Mouse (Mus musculus): ENCODE measurements around the gene Ralgps1.

Gene Ralgps1

GRCm38 (mm10) chr2:33370777-33371647 lies at the start of gene Ralgps1:
Gene Ralgps1, minus strand, starts transcription at chr2:33371486.
- peak; percentile 98 for DNase-seq (ENCODE audit: low spot score)

GRCm38 (mm10) chr2:33417454-33417853 lies 46.2 kb upstream of the Ralgps1 start:
- DNase-seq (ENCODE audit: low spot score) = no peak

GRCm38 (mm10) chr2:33414019-33414418 lies 42.7 kb upstream of the Ralgps1 start:
- DNase-seq (ENCODE audit: low spot score) = no peak

DNA sequence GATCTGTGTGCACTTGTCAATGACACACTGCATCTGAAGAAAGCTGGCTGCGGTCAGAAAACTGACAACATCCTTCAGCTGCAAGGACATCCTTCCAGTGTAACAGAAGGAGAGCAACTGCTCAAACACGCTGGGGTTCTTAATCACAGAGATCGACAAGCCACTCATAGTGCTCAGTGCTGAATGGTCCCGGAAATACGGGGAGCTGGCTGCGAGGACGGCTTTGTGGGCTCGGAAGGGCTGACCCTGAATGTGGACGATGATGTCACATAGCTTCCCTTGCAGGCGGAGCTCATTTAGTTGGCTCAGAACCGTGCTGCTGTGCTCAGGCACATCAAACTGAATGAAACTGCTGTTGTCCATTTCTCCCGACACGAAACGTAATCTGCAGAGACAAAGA lies 40.8 kb upstream of the Ralgps1 start:
- no peak for DNase-seq (ENCODE audit: low spot score)

GRCm38 (mm10) chr2:33403511-33404003 lies 32.3 kb upstream of the Ralgps1 start:
- DNase-seq (ENCODE audit: low spot score) = peak; percentile 51

DNA sequence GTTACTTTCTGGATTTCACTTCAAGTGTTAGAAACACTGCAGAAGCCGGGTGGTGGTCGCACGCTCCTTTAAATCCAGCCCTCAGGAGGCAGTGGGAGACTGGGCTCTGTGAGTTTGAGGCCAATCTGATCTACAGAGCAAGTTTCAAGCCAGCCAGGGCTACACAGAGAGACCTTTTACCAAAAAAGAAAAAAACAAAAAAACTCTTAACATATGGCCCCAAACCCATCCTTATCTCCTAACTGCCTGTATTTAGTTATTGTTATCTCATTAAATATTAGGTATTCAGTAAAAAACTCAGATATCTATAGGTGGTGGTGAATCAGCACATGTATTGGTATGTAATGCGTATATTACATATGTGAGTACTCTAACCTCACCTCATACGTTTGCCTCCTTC lies 31.4 kb upstream of the Ralgps1 start:
- no peak for DNase-seq (ENCODE audit: low spot score)

DNA sequence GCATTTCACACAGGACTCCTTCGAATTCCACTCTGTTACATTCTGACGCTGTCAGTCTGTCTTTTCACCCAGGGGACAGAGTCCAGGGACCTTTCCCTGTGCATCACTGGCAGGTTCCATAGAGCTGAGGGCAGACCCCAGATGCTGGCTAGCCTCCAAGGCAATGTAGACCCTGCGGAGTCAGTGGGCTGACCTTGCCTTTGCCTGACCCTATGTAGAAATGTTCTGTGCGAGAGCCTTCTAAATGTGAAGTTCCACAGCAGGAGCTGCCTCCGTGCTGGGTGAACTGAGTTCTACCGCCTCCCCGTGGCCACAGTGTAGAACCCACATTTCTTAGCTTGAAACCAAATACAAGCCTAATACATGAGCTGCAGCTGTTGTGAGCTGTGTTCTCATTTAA lies 30.9 kb upstream of the Ralgps1 start:
- peak; percentile 64 for DNase-seq (ENCODE audit: low spot score)

DNA sequence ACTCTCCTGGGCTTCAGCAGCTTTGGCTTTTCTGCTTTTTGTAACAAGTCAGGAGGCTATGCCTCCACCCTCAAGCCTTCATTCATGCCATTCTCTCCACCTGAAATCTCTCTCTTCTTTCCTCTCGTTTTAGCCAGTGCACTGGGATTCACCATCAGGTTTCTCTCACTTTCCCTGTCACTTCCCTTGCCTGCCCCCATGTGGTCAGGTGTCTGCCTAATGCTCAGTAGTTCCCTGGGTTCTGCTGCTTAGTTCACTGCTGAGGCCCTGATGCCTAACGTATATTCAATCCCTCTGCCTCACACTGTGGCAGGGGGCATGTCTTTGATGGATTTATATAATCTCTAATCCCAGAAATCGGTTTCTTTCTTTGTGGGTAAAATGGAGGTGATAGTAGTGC lies 29.9 kb upstream of the Ralgps1 start:
- DNase-seq (ENCODE audit: low spot score) = no peak

DNA sequence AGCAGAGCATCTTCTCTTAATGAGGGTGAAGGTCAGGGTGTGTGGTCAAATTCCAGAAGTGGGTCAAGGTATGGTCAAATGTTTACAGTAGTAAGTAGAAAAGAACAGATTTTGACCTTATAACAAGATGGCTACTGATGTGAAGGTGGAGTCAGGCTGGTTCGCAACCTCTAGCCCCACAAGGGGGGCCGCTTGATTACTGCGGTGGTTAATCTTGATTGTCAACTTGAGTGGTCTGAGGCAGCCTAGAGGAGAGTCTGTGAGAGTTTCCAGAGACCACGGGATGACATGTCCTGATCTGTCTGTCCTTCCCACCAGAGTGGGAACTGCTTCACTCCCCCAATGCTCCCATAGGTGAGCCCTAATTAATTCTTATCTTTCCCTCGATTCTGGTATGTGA lies 29.3 kb upstream of the Ralgps1 start:
- no peak for DNase-seq (ENCODE audit: low spot score)

DNA sequence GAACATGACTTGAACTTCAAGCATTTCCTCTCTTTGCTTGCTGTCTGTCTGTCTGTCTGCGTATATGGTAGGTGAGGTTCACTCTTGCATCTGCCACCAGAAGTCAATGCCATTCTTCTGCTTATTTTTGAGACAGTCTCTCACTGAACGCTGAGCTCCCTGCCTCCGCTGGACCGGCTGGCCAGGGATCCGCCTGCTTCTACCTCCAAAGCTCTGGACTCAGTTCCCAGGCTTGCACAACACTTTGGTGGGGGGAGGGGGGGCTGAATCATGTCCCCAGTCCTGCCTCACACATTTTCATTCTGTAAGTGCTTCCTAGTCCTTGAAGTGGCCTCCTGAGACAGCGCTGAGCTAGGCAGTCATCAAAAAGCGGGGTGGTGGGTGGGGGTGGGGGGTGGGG lies 27.8 kb upstream of the Ralgps1 start:
- DNase-seq (ENCODE audit: low spot score) = no peak

DNA sequence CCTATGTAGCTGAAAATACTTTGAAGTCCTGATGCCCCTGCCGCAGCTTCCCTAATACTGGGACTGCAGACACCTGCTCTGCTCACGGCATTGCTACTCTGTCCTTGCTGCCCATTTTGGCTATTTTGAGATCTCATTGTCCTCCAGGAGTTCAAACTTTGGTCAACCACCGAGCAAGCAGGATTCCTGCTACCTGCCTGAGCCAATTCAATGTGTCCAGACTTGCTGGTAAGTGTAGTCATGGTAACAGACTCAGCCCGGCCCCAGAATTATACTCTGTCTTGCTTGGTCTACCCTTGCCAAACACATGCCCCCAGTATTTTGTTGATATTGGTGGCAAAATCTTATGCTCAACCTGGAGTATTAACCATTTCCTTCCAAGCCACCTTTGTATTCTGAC lies 25.8 kb upstream of the Ralgps1 start:
- no peak for DNase-seq (ENCODE audit: low spot score)

GRCm38 (mm10) chr2:33395053-33395452 lies 23.8 kb upstream of the Ralgps1 start:
- DNase-seq (ENCODE audit: low spot score) = no peak

DNA sequence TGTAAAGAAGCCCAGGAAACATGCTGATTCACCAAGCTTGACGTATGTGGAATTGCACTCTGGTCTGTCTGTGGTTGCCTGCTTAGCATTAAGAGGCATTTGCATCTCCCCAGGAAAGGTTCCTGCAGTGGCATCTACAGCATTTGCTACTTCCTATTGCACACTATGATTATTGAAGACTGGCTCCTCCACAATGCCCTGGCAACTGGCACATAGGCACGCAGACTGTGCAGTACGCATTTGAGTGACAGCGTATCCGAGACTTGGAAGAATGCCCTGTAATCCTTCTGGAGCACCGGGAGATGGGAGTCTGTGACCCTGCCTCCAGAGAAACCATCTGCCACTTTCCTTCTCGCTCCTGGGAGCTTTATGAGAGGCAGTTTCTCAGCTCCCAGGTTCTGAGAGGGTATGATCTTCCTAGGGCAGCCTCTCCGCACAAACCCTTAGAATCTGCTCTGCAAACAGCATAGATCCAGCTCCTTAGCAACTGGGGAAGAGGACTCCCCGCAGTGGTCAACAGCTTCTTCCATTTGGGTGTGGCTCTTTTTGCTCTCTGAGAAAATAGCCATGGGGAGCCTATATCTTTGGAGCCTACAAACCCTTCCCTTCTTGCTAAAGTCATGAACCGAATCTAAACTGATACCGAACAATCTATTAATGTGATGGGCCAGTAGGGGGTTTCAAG lies 22.8 kb upstream of the Ralgps1 start:
- no peak for DNase-seq (ENCODE audit: low spot score)

- DNase-seq (ENCODE audit: low spot score) = no peak
Measured at GRCm38 (mm10) chr2:33393021-33393420, 21.7 kb upstream of the Ralgps1 start.

- DNase-seq (ENCODE audit: low spot score) = no peak
Measured at GRCm38 (mm10) chr2:33371648-33372408, 542 bp upstream of the Ralgps1 start.

- no peak for DNase-seq (ENCODE audit: low spot score)
Measured at GRCm38 (mm10) chr2:33370276-33370776, 960 bp downstream of the Ralgps1 start.

DNA sequence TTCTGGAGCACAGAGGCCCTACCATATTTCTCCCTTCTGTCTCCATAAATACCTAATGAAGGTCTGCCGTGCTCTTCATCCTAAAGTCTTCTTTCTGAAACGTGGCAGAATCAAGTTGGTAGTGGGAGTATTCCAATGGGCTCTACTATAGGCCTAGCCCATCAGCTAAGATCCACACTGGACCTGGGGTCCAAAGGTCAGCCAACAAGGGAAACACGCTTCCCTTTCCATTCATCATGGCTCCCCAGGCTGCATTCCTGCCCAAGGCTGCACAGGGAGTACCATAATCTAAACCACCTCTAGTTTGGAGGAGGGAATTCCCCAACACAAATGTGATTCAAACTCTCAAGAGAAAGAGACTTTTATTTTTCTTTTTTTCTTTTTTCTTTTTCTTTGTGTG lies 1.8 kb downstream of the Ralgps1 start:
- DNase-seq (ENCODE audit: low spot score) = peak; percentile 64

DNA sequence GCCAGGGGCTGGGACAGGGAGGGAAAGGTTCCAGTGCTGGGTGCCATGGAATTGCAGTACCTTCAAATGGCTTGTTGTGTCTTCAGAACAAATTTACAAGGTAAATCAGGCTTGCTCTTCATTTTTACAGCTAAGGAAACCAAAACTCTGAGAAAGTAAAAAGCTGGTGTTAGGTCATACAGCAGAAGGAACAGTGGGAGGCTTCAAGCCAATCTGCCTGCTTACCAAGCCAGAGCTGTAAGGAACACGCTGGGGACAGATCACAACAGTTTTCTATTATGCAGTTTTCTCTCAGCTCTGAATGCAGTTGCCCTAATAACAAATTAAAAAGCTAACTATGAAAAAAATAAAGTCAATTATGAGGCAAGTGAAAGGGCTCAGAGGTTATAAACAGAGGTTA lies 2.8 kb downstream of the Ralgps1 start:
- no peak for DNase-seq (ENCODE audit: low spot score)

DNA sequence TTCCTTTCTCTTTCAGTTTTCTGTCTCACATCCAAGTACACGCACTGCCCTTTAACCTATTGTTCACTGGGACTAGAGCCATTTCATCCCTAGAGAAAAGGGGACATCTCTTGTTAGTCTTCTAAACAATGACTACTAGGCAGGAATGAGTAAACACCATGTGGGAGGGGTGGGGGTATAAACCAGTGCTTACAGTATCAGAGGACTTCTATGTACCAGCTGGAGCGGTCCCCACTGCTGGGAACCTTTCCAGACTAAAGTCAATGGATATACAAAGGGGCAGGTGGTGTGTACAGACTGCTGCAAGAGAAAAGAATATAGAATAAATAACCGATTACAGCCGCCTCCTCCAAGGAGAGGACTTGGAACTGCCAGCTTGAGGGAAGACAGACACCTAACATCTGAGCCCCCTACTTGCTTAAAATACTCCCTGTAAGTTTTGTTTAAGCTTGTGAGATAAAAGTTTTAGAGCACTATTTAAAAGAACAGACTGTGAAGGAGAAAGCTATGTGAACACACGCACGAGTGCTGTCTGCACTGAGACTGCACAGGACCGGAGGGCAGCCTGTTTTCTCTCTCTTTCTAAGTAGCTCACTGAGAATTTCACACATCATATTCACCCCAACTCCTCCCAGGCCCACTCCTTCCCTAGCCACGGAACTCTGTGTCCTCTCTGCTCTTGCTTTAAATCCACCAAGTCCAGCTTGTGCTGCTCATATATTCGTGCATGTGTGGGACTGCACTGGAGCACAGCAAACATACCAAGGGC lies 5.4 kb downstream of the Ralgps1 start:
- peak; percentile 26 for DNase-seq (ENCODE audit: low spot score)

GRCm38 (mm10) chr2:33364656-33365055 lies 6.6 kb downstream of the Ralgps1 start:
- no peak for DNase-seq (ENCODE audit: low spot score)

GRCm38 (mm10) chr2:33363890-33364289 lies 7.4 kb downstream of the Ralgps1 start:
- peak; percentile 38 for DNase-seq (ENCODE audit: low spot score)

All from yolk sac, embryonic 10.5 days (tissue).